Mouse (Mus musculus) CD8-positive naive resting alpha-beta T cell, adult 57 days (primary cell): ENCODE data around the gene Tyr. TPM values are rescaled to one million over a fixed set of nuclear protein-coding genes. Genes with fewer than 3 reads are reported as not detected.

Source experiments
- total RNA-seq: library from RNA; stranded (reverse); gene quantifications from one replicate; pipeline ENCODE4 v1.2.4, GENCODE M21; 2023

Tyr gene
- not detected for total RNA-seq

GRCm38 (mm10) chr7:87493412-87493811 is at the start of gene Tyr:
Gene Tyr (minus strand): TSS chr7:87493512.

Other genes with a start within 250 kb of the Tyr start
- not detected for gene Nox4, start 247.4 kb downstream of the Tyr start, total RNA-seq
- not detected for gene Grm5, start 90.7 kb upstream of the Tyr start, total RNA-seq